Mouse (Mus musculus): ENCODE data around the gene Kdm4b.

GRCm38 (mm10) chr17:56285995-56286394 lies 39.9 kb upstream of the Kdm4b start:
- TF ChIP-seq CTCF (IDR thresholded peaks at IDR 0.05; ENCODE audit: low read depth, low read length) (no peak), POLR2A (IDR thresholded peaks at IDR 0.05; ENCODE audit: extremely low read depth, insufficient read depth, low read length) (no peak)

Data from liver, adult 2 months (tissue).